Mouse (Mus musculus): ENCODE results near the gene Ric8a. TPM values are rescaled to one million over a fixed set of nuclear protein-coding genes. Genes with fewer than 3 reads are reported as not detected.

Ric8a gene
- total RNA-seq (2023) = 108 TPM

DNA sequence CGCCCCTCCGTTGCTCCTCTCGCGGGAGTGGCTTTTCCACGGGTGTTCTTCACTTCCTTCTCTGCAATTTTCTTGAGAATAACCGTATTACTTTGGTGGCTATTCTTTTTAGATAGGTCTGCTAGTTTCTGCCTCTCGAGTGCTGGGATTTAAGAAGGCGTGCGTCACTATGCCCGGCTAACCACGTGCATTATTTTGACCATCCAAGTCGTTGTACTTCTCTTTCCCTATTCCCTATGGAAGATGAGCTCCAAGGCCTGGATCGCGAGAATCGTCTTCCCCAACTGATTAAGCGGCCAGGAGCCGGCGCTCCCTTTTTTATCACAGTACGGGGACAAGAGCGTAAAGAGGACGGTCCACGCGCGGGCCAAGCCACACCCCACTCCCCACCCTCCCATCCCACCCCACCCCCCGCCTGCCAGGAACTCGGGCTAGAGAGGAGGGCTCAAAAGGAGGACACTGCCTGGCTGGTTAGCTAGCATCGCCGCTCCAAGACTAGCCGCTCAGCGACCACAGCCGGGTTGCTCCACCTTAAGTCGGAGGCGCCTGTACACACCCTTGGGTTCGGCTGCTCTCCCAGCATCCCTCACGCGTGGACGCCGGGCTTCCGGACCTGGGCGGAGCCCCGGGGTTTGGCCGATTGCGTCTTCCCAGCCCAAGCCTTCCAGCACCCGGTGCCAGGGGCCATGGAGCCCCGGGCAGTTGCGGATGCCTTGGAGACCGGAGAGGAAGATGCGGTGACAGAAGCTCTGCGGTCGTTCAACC lies at the start of gene Ric8a:
Gene Ric8a, plus strand, starts transcription at position 173 of the 765 bp plus-strand sequence.

DNA sequence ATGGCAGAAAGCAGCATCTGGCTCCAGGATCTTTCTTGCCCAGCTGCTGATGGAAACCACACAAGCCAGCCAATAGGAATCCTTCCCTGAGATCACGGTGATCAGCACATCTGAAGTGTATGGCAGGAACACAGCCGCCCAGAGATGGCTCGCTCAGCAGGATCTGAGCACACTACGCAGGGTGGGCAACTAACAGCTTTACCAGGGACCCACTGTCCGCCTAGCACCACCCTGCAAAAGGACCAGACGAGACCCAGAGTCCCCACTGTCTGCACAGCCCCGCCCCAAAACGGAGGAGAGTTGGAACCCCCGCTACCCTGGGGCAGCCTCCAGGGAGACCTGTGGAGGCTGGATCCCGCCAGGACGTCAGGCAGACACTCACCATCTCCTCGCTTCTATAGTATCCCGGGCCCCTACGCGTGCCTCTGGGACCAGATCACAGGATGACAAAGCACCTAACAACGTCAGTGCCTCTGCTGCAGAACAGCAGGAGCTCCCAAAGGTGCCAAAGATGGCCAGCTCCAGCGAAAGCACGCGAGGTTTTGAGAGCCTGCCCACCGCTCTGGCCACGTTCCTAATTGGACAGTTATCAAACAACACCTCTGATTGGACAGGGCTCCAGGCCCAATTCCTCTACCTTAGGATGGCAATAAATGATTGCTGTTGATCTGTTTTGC lies 35.0 kb upstream of the Ric8a start, which contains the start of gene Zfp941:
Gene Zfp941, minus strand, starts transcription at position 526 of the 677 bp plus-strand sequence.

DNA sequence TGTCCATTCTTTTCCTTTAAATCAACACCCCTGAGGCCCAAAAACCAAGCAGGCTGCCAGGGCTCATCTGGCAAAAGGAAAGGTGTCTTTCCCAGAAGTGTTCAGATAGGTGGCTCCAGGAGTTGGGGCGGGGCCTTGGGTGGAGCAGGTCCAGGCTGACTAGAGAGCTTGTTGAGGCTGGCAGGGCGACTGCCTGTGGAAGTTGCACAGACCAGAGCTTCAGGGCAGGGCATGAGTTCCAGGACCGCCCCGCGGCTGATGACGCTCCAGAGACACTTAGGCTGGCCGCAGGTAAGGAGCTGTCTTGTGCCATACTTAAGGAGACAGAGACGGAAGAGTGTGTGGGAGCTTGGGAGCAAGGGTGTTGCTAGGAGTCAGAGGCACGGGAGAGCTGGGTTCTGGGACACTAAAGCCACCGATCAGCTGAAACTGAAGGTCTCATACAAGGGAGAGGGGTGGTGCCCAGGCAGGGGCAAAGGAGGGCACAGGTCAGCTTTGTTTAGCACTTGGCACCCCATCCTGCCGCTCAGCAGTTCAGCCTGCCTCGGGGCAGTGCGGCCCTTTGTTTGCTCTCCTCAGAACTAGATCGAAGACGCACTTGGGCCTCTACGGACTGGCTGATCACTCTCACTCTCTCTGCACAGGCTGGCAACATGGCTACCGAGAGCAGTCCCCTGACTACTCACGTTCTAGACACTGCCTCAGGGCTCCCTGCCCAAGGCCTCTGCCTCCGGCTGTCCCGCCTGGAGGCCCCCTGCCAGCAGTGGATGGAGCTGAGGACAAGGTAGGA lies 21.6 kb upstream of the Ric8a start, which contains the start of gene Urah:
Gene Urah, plus strand, starts transcription at position 51 of the 790 bp plus-strand sequence.

DNA sequence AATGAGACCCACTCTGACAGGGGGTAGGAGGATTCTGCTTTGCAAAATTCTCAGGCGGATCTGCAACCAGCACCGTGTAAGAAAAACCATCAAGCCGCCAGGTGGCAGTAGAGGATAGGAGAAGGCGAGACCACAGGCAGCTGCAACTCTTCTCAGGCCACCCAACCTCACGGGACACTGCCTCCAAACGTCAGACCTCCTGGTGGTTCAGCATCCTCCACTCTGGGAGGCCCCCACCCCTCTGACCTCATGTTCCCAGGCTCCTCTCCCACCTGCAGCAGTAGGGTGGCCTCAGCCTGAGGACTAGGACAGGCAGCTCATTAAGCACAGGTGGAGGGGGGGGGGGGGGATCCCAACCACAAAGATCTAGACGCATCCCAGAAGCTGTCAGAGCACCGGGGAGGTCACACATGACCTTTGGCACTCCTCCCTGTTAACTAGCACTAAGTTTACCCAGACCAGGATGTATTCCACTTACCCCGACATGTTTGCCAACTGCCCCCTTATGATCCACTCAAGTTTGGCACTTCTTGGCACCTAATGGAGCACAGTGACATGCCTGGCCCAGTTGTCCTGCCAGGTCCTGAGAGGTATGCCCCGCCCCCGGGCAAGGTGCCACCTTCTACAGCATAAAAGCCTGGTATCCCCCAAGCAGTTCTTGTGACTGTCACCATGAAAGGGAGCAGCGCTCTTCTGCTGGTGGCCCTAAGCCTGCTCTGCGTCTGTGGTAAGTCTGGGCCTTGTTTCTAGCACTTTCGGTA lies 11.7 kb upstream of the Ric8a start, which contains the start of gene Scgb1c1:
Gene Scgb1c1, plus strand, starts transcription at position 643 of the 761 bp plus-strand sequence.

DNA sequence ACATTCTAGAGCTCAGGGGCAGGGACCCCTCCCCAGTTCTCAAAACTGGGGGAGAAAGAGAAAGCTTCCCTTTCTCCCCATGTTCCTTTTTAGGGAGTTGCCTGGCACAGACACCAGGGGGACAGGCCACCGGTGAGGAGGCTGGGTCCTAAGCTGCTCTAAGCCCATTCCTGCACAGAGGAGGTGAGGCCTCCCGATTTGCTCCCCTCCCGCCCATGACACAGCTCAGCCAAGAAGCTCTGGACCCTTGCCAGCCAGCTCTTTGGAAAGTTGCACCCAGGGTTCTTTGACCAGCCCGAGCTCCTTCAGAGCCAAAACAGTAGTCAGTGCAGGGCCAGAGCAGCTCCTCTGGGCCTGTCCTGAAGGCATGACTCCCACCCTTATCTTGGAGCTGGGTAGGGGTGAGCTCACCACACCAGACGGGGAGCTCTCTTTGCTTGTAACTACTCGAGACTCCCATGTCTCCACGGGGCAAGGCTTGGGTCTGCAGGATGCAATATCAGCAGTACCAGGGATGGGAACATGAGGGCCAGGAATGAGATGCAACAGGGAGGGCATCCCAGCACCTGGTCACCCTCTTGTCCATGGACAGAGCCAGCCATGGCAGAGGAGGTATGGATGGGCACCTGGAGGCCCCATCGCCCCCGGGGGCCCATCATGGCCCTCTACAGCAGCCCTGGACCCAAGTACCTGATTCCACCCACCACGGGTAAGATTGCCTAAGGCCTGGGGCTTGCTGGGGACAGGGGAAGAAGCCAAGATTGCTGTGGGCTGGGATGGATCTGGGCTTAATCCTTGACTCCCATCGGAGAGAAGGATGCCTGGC lies 8.8 kb upstream of the Ric8a start, which contains the start of gene Odf3:
Gene Odf3, plus strand, starts transcription at position 51 of the 826 bp plus-strand sequence.

DNA sequence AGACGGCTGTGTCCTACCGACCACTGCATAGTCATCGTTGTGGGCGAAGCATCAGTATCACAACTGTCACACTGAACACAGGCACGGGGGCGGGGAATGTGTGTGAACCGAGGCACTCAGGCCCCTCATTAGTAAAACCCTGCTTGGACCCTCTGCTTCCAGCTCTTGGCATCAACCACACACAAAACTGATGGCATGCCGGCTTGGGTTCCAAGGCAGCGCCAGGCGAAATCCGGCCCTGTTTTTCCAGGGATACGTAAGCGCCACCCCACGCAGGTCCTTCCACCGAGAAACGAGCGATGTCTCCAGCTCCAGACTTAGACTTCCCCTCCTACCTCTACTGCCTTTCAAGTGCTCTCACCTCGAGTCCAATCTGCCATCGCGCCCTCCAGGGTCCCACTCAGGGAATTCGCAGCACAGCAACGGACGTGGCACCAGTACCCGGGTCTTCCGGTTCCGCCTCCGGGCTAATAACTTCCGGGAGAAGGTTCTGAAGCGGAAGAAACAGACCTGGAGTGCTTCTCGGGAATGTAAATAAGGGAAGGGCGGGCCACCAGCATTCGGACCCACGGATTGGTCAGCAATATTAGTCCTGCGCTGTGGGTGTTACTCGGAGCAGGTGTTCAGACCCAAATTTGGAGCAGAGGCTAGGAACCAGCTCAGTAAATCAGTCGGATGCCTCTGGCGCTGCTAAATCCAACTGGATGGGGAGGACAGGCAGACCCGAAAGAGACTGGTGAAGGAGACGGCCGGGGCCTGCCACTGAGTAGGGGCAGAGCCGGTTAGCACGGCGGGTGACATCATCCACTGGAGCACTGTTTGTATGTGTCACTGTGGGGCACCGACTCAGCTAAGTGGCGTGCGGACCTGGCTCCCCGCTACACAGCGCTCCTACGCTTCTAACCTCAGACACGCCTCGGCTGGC lies 635 bp upstream of the Ric8a start, which contains the start of gene Gm45785:
Gene Gm45785, minus strand, starts transcription at position 472 of the 925 bp plus-strand sequence.

DNA sequence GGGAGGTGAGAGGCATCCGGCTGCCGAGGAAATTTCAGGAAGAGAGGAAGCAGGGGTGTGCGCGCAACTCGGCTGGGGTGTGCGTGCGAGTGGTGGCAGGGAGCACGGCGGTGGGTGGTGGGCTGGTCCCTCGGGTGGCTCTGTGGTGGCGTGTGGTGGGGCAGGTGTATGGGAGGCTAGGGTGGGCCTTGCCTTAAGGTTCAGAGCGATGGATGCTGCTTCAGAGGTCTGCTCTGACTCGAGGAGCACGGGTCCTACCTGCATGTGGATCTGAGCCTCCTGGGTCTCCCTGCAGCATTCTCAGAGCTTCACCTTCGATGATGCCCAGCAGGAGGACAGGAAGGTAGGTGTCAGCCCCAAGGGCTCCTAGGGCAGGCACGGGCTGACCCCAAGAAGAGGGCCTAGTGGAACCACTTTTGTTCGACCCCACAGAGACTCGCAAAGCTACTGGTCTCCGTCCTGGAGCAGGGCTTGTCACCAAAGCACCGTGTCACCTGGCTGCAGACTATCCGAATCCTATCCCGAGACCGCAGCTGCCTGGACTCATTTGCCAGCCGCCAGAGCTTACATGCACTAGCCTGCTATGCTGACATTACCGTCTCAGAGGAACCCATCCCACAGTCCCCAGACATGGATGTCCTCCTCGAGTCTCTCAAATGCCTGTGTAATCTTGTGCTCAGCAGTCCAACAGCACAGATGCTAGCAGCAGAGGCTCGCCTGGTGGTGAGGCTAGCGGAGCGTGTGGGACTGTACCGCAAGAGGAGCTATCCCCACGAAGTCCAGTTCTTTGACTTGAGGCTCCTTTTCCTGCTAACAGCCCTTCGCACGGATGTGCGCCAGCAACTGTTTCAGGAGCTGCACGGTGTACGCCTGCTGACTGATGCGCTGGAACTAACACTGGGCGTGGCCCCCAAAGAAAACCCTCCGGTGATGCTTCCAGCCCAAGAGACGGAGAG lies 1.1 kb downstream of the Ric8a start, which contains the start of gene Bet1l:
Gene Bet1l, minus strand, starts transcription at position 28 of the 956 bp plus-strand sequence.

DNA sequence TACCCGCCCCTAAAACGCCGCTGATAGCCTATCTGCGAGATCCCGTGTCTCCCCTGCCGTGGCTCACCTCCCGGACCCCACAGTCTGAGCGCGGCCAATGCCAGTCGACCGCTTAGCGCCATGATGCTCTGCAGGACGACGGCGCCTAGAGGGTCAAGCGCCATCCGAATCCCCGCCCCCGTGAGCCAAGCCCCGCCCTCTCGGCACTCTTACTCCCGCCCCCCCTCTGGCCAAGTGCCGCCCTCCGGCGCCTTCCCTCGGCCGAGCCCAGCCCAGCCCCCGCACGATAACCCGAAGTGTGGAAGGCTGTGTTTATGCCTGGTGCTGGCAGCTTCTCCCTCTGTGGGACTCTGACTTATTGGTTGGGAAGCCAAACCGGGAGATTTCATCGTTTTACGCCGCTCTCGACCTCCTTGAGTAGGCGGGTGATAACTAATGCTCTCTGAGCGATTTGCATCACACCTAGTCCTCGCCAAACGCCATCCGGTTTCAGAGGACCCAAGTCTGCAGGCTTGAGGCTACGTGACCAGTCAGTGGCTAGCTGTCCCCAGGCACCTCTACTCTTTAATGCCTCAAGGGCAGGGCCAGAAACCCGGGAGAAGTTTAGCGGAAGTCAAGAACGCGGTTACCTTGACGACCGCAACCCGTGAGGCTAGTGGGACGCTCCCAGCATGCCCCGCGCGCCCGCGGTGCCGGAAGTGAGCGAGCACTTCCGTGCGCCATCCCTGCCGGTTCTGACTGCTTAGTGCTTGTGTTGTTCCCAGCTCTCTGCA lies 25.1 kb downstream of the Ric8a start, which contains the start of the genes Psmd13 and Sirt3:
Gene Psmd13, plus strand, starts transcription at position 273 of the 773 bp plus-strand sequence.
Gene Sirt3, minus strand, starts transcription at position 614 of the 773 bp plus-strand sequence.

DNA sequence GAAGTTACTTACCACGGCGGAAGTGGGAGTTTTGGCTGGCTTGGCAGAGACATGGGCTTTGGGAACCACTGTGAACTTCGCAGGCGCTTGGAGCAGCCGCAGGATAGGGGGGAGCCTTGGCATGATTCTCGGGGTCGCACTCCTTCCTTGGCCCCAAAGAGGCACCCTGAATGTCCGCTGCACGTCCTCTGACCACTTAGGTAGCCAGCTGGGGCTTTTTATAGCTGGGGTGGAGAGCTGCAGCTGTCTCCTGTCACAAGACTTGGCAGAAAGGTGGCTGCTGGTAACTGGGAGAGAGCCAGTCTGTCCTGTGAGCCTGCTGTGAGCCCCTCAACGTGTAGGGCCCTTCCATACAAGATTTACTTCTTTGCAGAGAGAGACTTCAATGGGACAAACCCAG lies 43.5 kb downstream of the Ric8a start, which contains the start of gene Cox8b:
Gene Cox8b, minus strand, starts transcription at position 227 of the 400 bp plus-strand sequence.

Other genes with a start within 250 kb of the Ric8a start
- gene Olfr61, start 228.0 kb upstream of the Ric8a start, total RNA-seq (2023) = not detected
- not detected for gene Olfr53, start 210.5 kb upstream of the Ric8a start, total RNA-seq (2023)
- gene Olfr539, start 197.0 kb upstream of the Ric8a start, total RNA-seq (2023) = not detected
- gene Olfr45, start 175.0 kb upstream of the Ric8a start, total RNA-seq (2023) = not detected
- gene Olfr541, start 159.7 kb upstream of the Ric8a start, total RNA-seq (2023) = not detected
- gene Cyp2e1, start 93.2 kb upstream of the Ric8a start, total RNA-seq (2023) = not detected
- not detected for gene Syce1, start 69.1 kb upstream of the Ric8a start, total RNA-seq (2023)
- gene Zfp941, start 34.8 kb upstream of the Ric8a start, total RNA-seq (2023) = not detected
- gene Urah, start 21.9 kb upstream of the Ric8a start, total RNA-seq (2023) = not detected
- not detected for gene Scgb1c1, start 11.4 kb upstream of the Ric8a start, total RNA-seq (2023)
- not detected for gene Odf3, start 9.2 kb upstream of the Ric8a start, total RNA-seq (2023)
- not detected for gene Gm45785, start 626 bp upstream of the Ric8a start, total RNA-seq (2023)
- 31.9 TPM for gene Bet1l, start 620 bp downstream of the Ric8a start, total RNA-seq (2023)
- gene Psmd13, start 25.0 kb downstream of the Ric8a start, total RNA-seq (2023) = 77.9 TPM
- gene Sirt3, start 25.4 kb downstream of the Ric8a start, total RNA-seq (2023) = 8.5 TPM
- not detected for gene Cox8b, start 43.5 kb downstream of the Ric8a start, total RNA-seq (2023)
- gene Nlrp6, start 63.9 kb downstream of the Ric8a start, total RNA-seq (2023) = not detected
- gene Pgghg, start 84.4 kb downstream of the Ric8a start, total RNA-seq (2023) = 10.4 TPM
- not detected for gene Ifitm5, start 93.3 kb downstream of the Ric8a start, total RNA-seq (2023)
- gene Gm45717, start 99.0 kb downstream of the Ric8a start, total RNA-seq (2023) = not detected
- gene Ifitm2, start 99.0 kb downstream of the Ric8a start, total RNA-seq (2023) = 16.1 TPM
- gene Ifitm1, start 110.3 kb downstream of the Ric8a start, total RNA-seq (2023) = not detected
- gene Ifitm3, start 153.8 kb downstream of the Ric8a start, total RNA-seq (2023) = 5.0 TPM
- gene Ifitm6, start 161.0 kb downstream of the Ric8a start, total RNA-seq (2023) = 2.3 TPM
- gene Gm17387, start 172.2 kb downstream of the Ric8a start, total RNA-seq (2023) = not detected
- 1.3 TPM for gene B4galnt4, start 204.1 kb downstream of the Ric8a start, total RNA-seq (2023)
- gene Pkp3, start 221.3 kb downstream of the Ric8a start, total RNA-seq (2023) = 37.8 TPM
- gene Sigirr, start 243.6 kb downstream of the Ric8a start, total RNA-seq (2023) = 71.6 TPM